Mouse (Mus musculus): ENCODE results near the gene Nwd1.

The Nwd1 gene

GRCm38 (mm10) chr8:72761322-72762051, 115.0 kb downstream of the Nwd1 start, which contains the start of gene F2rl3:
Gene F2rl3, plus strand, starts transcription at chr8:72761880.
- no peak for DNase-seq (ENCODE audit: low read depth, low spot score)

- no peak for DNase-seq (ENCODE audit: low read depth, low spot score)
Observed at GRCm38 (mm10) chr8:72762306-72762705, 115.8 kb downstream of the Nwd1 start.

DNA sequence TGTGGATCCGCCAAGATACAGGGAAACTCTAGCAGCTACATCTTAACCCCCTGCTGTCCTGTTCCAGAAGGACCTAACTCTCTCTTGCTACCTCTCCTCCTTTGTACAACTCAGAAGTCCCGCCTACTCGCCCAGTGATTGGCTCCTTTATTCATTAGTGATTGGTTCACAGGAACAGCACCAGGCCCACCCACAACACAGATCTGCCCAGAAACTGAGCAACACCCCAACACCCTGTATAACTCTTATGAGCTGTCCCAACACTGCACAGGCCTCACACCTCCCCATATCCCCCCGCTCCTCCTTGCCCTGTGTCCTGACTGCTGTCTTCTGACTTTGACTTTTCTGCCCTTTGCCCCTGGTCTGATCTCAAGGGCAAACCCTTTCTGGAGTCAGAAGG, 119.2 kb downstream of the Nwd1 start:
- DNase-seq (ENCODE audit: low read depth, low spot score) = no peak

DNA sequence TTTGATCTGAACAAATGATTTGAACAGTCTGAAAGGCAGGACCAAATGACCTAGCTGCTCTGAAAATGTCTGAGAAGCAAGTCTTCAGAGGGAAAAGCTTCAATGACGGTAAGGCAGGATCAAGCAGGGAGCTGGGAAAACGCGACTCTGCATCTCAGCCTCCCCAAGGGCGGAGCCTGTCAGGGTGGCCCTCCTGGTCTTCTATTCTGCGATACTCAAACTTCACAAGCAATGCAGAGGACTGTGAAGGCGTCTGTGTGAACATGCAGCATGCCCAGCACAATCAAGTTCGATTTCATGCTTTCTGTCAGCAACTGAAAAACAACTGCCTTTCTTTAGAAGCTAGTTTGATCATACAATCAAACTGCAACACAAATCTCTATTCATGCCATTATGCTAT, 120.3 kb downstream of the Nwd1 start:
- DNase-seq (ENCODE audit: low read depth, low spot score) = no peak
